Mouse (Mus musculus): Measurements from ENCODE around the gene Gtf2f2. TPM values are rescaled to one million over a fixed set of nuclear protein-coding genes. Genes with fewer than 3 reads are reported as not detected.

Gtf2f2 gene
- polyA plus RNA-seq, 1 experiment: 16.5 TPM

DNA sequence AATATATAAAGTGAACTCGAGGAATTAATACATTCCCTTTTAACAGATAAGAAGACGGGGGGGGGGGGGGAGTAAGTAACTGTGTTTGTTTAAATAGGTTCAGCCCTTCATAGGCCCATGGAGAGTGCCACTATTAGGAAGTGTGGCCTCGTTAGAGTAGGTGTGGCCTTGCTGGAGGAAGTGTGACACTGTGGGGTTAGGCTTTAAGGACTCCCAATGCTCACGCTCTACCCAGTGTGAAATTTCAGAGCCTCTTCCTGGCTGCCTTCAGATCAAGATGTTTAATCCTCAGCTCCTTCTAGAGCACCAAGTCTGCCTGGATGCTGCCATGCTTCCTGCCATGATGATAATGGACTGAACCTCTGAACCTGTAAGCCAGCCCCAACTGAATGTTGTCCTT lies 8.9 kb downstream of the Gtf2f2 start:
- no peak for DNase-seq (ENCODE audit: extremely low spot score in 1 of 2, low spot score in 1 of 2)

GRCm38 (mm10) chr14:75998082-75998481 lies 12.6 kb downstream of the Gtf2f2 start:
- DNase-seq (ENCODE audit: extremely low spot score in 1 of 2, low spot score in 1 of 2): no peak

DNA sequence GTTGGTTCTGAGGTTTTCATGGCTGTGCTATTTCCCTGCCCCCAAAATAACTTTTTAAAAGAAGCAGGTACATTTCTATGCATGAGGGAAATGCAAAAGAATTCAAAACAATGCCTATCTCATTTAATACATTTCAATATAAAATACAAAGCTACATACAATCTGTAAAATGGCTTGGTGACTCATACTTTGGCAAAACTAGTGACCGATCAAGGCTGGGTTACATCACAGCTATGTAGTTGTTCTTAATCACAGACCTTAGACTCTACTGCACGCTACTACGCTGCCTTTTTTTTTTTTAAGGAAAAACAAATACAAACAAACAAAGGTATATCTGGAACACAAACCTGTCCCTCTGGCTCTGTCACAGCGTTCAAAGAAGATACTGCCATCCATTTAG lies 18.3 kb downstream of the Gtf2f2 start:
- no peak for DNase-seq (ENCODE audit: extremely low spot score in 1 of 2, low spot score in 1 of 2)

GRCm38 (mm10) chr14:75990936-75991335 lies 19.7 kb downstream of the Gtf2f2 start:
- no peak for DNase-seq (ENCODE audit: extremely low spot score in 1 of 2, low spot score in 1 of 2)

- no peak for DNase-seq (ENCODE audit: extremely low spot score in 1 of 2, low spot score in 1 of 2)
Observed at GRCm38 (mm10) chr14:75989168-75989567, 21.5 kb downstream of the Gtf2f2 start.

GRCm38 (mm10) chr14:75986878-75987483 lies 23.7 kb downstream of the Gtf2f2 start:
- DNase-seq (ENCODE audit: extremely low spot score in 1 of 2, low spot score in 1 of 2): no peak

- peak in 1 of 2 experiments; percentile 28 for DNase-seq (ENCODE audit: extremely low spot score in 1 of 2, low spot score in 1 of 2)
Observed at GRCm38 (mm10) chr14:75985112-75985511, 25.6 kb downstream of the Gtf2f2 start.

GRCm38 (mm10) chr14:75983891-75984290 lies 26.8 kb downstream of the Gtf2f2 start:
- DNase-seq (ENCODE audit: extremely low spot score in 1 of 2, low spot score in 1 of 2): peak in 1 of 2 experiments; percentile 27

- DNase-seq (ENCODE audit: extremely low spot score in 1 of 2, low spot score in 1 of 2): no peak
Observed at GRCm38 (mm10) chr14:75981231-75981630, 29.4 kb downstream of the Gtf2f2 start.

- DNase-seq (ENCODE audit: extremely low spot score in 1 of 2, low spot score in 1 of 2): no peak
Observed at GRCm38 (mm10) chr14:75976107-75976506, 34.6 kb downstream of the Gtf2f2 start.

DNA sequence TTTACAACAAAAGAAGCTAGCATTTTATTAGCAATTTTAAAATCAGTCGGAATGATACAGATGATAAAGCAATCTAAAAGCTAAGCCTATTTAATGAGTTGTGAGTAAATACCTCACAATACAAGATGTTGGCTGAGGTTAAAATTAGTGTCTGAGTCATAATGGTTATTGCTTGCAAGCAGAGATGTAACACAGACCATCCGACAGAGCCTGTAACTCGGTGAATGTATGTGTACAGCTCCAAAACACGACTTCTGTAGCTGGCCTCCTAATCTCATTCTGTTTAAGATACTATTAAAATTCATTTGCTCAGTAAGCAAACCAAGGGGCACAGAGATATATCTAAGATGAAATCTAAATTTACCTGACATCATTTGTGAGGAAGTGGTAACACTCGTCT lies 43.4 kb downstream of the Gtf2f2 start:
- peak in 1 of 2 experiments; percentile 24 for DNase-seq (ENCODE audit: extremely low spot score in 1 of 2, low spot score in 1 of 2)

GRCm38 (mm10) chr14:75964433-75964832 lies 46.2 kb downstream of the Gtf2f2 start:
- DNase-seq (ENCODE audit: extremely low spot score in 1 of 2, low spot score in 1 of 2): no peak

GRCm38 (mm10) chr14:75964000-75964399 lies 46.7 kb downstream of the Gtf2f2 start:
- DNase-seq (ENCODE audit: extremely low spot score in 1 of 2, low spot score in 1 of 2): no peak

DNA sequence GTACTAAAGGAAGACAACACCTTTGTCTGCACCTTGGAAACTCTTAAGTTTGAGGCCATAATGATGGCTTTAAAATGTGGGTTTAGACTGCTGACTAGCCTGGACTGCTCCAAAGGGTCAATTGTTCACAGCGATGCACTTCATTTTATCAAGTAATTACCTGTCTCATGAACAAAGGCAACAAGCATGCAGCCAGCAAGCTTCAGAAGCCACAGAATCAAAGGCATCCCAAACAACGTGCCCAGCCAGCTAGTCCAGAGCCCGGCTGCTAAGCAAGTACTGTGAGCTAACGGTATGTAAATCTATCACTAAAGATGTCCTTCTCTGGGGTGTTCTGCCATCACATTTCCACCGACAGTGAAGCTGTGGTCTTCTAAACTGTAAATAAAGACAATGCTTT lies 47.5 kb downstream of the Gtf2f2 start:
- DNase-seq (ENCODE audit: extremely low spot score in 1 of 2, low spot score in 1 of 2): peak in 1 of 2 experiments; percentile 41

GRCm38 (mm10) chr14:75962250-75962649 lies 48.4 kb downstream of the Gtf2f2 start:
- peak; percentile 81 to 89 for DNase-seq (ENCODE audit: extremely low spot score in 1 of 2, low spot score in 1 of 2)

GRCm38 (mm10) chr14:75954766-75955165 lies 55.9 kb downstream of the Gtf2f2 start, which contains the start of gene Kctd4:
TSS of gene Kctd4 (plus strand) at chr14:75955009.
- no peak for DNase-seq (ENCODE audit: extremely low spot score in 1 of 2, low spot score in 1 of 2)

DNA sequence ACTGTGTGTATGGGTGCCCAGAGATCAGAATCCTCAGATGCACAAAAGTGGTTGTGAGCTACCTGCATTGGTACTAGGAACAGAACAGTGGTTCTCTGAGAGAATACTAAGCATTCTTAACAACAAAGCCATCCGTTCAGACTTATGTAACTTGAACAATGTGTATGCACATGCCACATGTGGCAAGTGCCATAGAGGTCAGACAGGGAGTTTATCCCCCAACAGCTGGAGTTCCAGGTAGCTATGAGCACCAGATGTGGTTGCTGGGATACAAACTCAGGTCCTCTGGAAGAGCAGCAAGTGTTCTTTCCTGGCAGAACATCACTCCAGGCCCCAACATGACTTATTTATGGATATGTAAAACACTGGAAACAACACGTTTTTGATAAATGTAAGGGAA lies 57.7 kb downstream of the Gtf2f2 start:
- DNase-seq (ENCODE audit: extremely low spot score in 1 of 2, low spot score in 1 of 2): no peak

DNA sequence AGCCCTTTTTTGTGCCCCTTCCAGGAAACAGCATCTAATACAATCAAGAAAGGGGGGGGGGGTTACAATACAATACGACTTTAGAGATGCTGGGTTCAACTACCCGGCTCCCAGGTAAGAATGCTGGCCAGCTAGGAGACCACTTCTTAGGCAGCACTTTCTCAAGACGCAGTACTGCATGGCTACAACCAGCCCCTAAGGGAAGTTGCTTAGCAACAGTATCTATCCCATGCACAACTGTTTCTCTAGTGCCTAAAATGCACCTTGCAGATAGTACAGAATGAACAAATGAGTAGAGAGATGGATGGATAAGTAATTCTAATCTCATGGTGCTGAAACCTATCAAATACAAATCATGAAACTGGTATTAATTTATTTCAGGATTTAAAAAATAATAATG lies 63.0 kb downstream of the Gtf2f2 start:
- DNase-seq (ENCODE audit: extremely low spot score in 1 of 2, low spot score in 1 of 2): no peak

- no peak for DNase-seq (ENCODE audit: extremely low spot score in 1 of 2, low spot score in 1 of 2)
Observed at GRCm38 (mm10) chr14:75942365-75942764, 68.3 kb downstream of the Gtf2f2 start.

- DNase-seq (ENCODE audit: extremely low spot score in 1 of 2, low spot score in 1 of 2): peak; percentile 11 to 31
Observed at GRCm38 (mm10) chr14:75941500-75941899, 69.2 kb downstream of the Gtf2f2 start.

DNA sequence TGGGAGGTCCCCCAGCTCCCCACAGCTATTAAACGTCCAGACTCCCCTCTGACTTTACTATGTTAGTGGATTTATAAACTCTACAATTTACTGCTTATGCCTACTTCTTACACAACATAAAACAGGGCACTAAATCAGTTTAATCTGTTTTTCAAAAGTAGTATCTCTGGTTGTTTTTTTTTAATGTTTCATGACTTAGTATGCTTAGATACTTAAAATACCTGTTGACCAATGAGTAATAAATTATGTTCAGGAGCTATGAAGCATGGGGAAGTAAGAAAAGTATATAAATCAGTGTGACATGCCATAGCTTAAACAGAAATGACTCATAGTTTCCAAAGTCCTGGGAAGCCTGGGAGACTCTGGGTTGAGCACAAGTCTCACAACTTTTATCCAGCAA lies 73.0 kb downstream of the Gtf2f2 start:
- DNase-seq (ENCODE audit: extremely low spot score in 1 of 2, low spot score in 1 of 2): no peak

DNA sequence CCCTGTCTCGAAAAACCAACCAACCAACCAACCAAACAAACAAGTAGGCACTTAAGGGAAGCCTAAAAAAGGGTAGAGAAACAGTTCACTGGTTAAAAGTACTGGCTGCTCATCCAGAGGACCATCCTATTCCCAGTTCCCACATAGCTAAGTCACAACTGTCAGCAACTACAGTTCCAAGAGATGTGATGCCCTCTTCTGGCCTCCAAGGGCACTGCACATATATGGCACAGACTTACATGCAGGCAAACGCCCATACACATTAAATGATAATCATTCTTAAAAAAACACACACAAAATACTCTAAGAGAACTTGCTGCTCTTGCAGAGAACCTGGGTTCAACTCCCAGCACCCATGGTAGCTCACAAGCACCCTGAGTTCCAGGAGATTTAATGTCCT lies 76.3 kb downstream of the Gtf2f2 start:
- no peak for DNase-seq (ENCODE audit: extremely low spot score in 1 of 2, low spot score in 1 of 2)

DNA sequence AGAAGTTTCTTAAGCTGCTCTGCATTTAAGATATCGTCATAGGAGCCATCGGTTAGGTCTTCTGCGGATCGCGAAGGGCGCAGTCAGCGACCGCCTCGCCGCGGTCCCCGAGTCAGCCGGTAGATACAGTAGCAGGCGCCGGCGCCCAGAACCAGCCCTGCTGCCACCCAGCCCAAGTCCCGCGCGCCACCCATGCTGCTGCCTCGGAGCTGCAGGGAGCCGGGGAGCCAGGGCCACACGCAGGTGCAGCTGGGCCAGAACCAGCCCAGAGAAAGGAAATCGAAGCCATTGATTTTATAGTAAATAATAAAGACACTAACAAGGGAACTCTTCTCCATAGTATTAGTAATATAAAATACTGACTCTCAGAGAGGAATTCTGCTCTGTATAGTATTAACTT lies 79.4 kb downstream of the Gtf2f2 start:
- DNase-seq (ENCODE audit: extremely low spot score in 1 of 2, low spot score in 1 of 2): no peak

Data from frontal cortex, adult 2 months (tissue).